Mouse (Mus musculus) kidney, postnatal 25 days (tissue): ENCODE data around the gene Il27ra.

Source experiments
- DNase-seq, 2 experiments: peaks; one replicate each; pipeline ENCODE4 v3.0.0; 2021; ENCODE audit warnings: mixed read lengths in 2 of 2

The Il27ra gene

GRCm38 (mm10) chr8:84042066-84042947 is at the start of gene Il27ra:
Il27ra (minus strand) TSS chr8:84042589.
- DNase-seq, result peak; percentile 81 to 86

GRCm38 (mm10) chr8:84090585-84090984 is 48.2 kb upstream of the Il27ra start:
- no peak for DNase-seq

GRCm38 (mm10) chr8:84089277-84089676 is 46.9 kb upstream of the Il27ra start:
- DNase-seq, result no peak

- DNase-seq, result peak in 1 of 2 experiments; percentile 28
Measured at GRCm38 (mm10) chr8:84087821-84088220, 45.4 kb upstream of the Il27ra start.

- peak; percentile 53 to 73 for DNase-seq
Measured at GRCm38 (mm10) chr8:84087156-84087555, 44.8 kb upstream of the Il27ra start.

- DNase-seq, result peak; percentile 41 to 72
Measured at GRCm38 (mm10) chr8:84084341-84085115, 42.1 kb upstream of the Il27ra start.

- peak; percentile 75 to 95 for DNase-seq
Measured at GRCm38 (mm10) chr8:84083829-84084241, 41.4 kb upstream of the Il27ra start.

- DNase-seq, result no peak
Measured at GRCm38 (mm10) chr8:84079206-84079605, 36.8 kb upstream of the Il27ra start.

- peak in 1 of 2 experiments; percentile 13 for DNase-seq
Measured at GRCm38 (mm10) chr8:84076849-84077248, 34.5 kb upstream of the Il27ra start.

GRCm38 (mm10) chr8:84076412-84076811 is 34.0 kb upstream of the Il27ra start:
- peak in 1 of 2 experiments; percentile 24 for DNase-seq

- no peak for DNase-seq
Measured at GRCm38 (mm10) chr8:84073230-84073976, 31.0 kb upstream of the Il27ra start.

- DNase-seq, result no peak
Measured at GRCm38 (mm10) chr8:84072321-84072720, 29.9 kb upstream of the Il27ra start.

- no peak for DNase-seq
Measured at GRCm38 (mm10) chr8:84071921-84072320, 29.5 kb upstream of the Il27ra start.

- no peak for DNase-seq
Measured at GRCm38 (mm10) chr8:84070667-84071066, 28.3 kb upstream of the Il27ra start.

GRCm38 (mm10) chr8:84070241-84070640 is 27.9 kb upstream of the Il27ra start:
- DNase-seq, result no peak

- no peak for DNase-seq
Measured at GRCm38 (mm10) chr8:84069750-84070149, 27.4 kb upstream of the Il27ra start.

- DNase-seq, result peak; percentile 40 to 65
Measured at GRCm38 (mm10) chr8:84069169-84069568, 26.8 kb upstream of the Il27ra start.

- DNase-seq, result no peak
Measured at GRCm38 (mm10) chr8:84068316-84069035, 26.1 kb upstream of the Il27ra start.

- DNase-seq, result no peak
Measured at GRCm38 (mm10) chr8:84067911-84068310, 25.5 kb upstream of the Il27ra start.

- peak; percentile 97 to 98 for DNase-seq
Measured at GRCm38 (mm10) chr8:84067047-84067573, 24.7 kb upstream of the Il27ra start.

- DNase-seq, result peak; percentile 100
Measured at GRCm38 (mm10) chr8:84066291-84066930, 24.0 kb upstream of the Il27ra start, which contains the start of gene Rfx1. Rfx1 (plus strand) TSS chr8:84066834.
